Mouse (Mus musculus) liver, embryonic 15.5 days (tissue): ENCODE data around the gene Cln6. TPM values are rescaled to one million over a fixed set of nuclear protein-coding genes. Genes with fewer than 3 reads are reported as not detected.
"Not testable (repeated sequence)": the region's sequence is repeated elsewhere in the genome, so short reads cannot be mapped to it uniquely, and the experiment has no call there.

Experiments used
- ATAC-seq: fragments of 200-750 bp; cut with Nextera tagmentation; 2 replicates; pipeline ENCODE4 v1.8.0; 2017; ENCODE audit warnings: moderate number of reproducible peaks, mild to moderate bottlenecking, moderate library complexity; ENCODE audit not compliant: insufficient read depth
- H3K27ac ChIP-seq: fragments of 300-500 bp; sonication (generic); replicated peaks from 2 replicates; pipeline ENCODE4 v1.5.1; 2015; ENCODE audit warnings: mild to moderate bottlenecking, inconsistent platforms
- H3K27me3 ChIP-seq: fragments of 300-500 bp; sonication (generic); 2 replicates; pipeline ENCODE4 v1.6.1; 2015; ENCODE audit warnings: mild to moderate bottlenecking, inconsistent platforms
- H3K36me3 ChIP-seq: fragments of 300-500 bp; sonication (generic); replicated peaks from 2 replicates; pipeline ENCODE4 v1.6.1; 2015; ENCODE audit warnings: moderate library complexity, mild to moderate bottlenecking, inconsistent platforms
- H3K4me1 ChIP-seq: fragments of 300-500 bp; sonication (generic); replicated peaks from 2 replicates; pipeline ENCODE4 v1.6.1; 2015; ENCODE audit warnings: inconsistent platforms
- H3K4me2 ChIP-seq: fragments of 300-500 bp; sonication (generic); 2 replicates; pipeline ENCODE4 v1.6.1; 2015; ENCODE audit warnings: moderate library complexity, mild to moderate bottlenecking, inconsistent platforms
- H3K4me3 ChIP-seq: fragments of 300-500 bp; sonication (generic); replicated peaks from 2 replicates; pipeline ENCODE4 v1.5.1; 2015; ENCODE audit warnings: mild to moderate bottlenecking, inconsistent platforms
- H3K9ac ChIP-seq: fragments of 300-500 bp; sonication (generic); 2 replicates; pipeline ENCODE4 v1.6.1; 2015; ENCODE audit warnings: moderate library complexity, mild to moderate bottlenecking, inconsistent platforms
- H3K9me3 ChIP-seq: fragments of 300-500 bp; sonication (generic); replicated peaks from 2 replicates; pipeline ENCODE4 v1.6.1; 2016; ENCODE audit warnings: inconsistent platforms
- WGBS: fragments of 180-500 bp; shearing (Covaris S2); methylation state at CpG from one replicate; pipeline ENCODE4 v1.1.7; 2015; ENCODE audit warnings: mixed read lengths; ENCODE audit not compliant: insufficient replicate concordance; 5-methylcytosine and 5-hydroxymethylcytosine counted together
- polyA plus RNA-seq: library from polyadenylated mRNA; unstranded; fragments of >200 nt; fragmentation: Nextera tagmentation; extraction: Ambion mirVana; gene quantifications from 2 replicates; pipeline ENCODE4 v1.2.1, GENCODE M21; 2015

The Cln6 gene
- polyA plus RNA-seq = 14.3 and 15.4 TPM in 2 replicates

- peak; percentile 93 for ATAC-seq
- Histone ChIP-seq H3K36me3 (no peaks in the 10 kb centered on the region; the same call in 1 of the 2 replicates), H3K4me2 (peak within 1 kb of the TSS; percentile 92), H3K9ac (peak within 1 kb of the TSS; percentile 90), H3K27me3 (no peaks in the 10 kb centered on the region), H3K4me1 (peaks cover 50% of the 10 kb centered on the region), H3K27ac (peak within 1 kb of the TSS; percentile 93), H3K4me3 (peak within 1 kb of the TSS; percentile 75), H3K9me3 (no peaks in the 10 kb centered on the region)
- WGBS = under 1% methylated on average over 43 of the region's 48 CpGs
Measured at GRCm38 (mm10) chr9:62838506-62839171, at the start of gene Cln6. TSS of gene Cln6 (plus strand) at chr9:62838785.

DNA sequence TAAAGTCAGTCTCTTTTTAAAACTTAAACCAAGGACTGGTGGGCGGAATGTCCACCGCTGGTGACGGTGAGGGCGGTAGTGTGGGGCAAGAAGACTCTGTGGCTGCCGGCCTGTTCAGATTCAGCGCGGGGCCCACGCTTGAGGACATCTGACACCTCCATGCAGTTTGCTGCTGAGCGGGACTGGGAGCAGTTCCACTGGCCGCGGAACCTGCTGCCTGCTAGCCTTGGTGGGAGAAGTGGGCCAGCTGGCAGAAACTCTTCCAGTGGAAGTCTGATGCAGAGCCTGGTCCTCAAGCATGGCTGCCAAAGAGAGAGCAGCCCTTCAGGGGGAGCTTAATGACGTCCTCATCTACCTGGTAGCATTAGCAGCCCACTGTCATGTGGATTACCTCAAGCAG is 48.7 kb upstream of the Cln6 start:
- no peaks in the 10 kb centered on the region for H3K9me3 ChIP-seq
- H3K27ac ChIP-seq = no peak overlapping the region
- no peak overlapping the region for H3K9ac ChIP-seq
- no peak overlapping the region for H3K4me2 ChIP-seq
- no peaks in the 10 kb centered on the region for H3K27me3 ChIP-seq
- 85% methylated on average over 12 of the region's 12 CpGs for WGBS
- H3K4me1 ChIP-seq = no peaks in the 10 kb centered on the region
- no peak for ATAC-seq
- H3K4me3 ChIP-seq = no peak overlapping the region
- H3K36me3 ChIP-seq = peaks cover 17% of the 10 kb centered on the region

DNA sequence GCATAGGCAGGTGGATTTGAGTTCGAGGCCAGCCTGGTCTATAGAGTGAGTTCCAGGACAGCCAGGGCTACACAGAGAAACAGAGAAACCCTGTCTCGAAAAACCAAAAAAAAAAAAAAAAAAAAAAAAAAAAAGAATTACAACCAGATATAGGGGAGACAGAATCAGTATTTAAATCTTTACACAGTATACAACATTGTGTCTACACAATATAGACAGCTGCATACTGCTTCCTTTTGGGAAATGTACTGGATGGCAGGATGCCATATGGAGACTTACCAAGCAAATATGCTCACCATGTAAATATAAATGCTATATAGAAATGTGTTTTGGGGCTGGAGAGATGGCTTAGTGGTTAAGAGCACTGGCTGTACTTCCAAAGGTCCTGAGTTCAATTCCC is 39.4 kb upstream of the Cln6 start:
- H3K27ac ChIP-seq, H3K9me3 ChIP-seq, H3K27me3 ChIP-seq, H3K4me2 ChIP-seq, ATAC-seq, H3K4me1 ChIP-seq, H3K4me3 ChIP-seq, H3K9ac ChIP-seq: not testable (repeated sequence)
- WGBS = 68% methylated on average over 2 of the region's 2 CpGs
- H3K36me3 ChIP-seq = peaks cover 47% of the 10 kb centered on the region

GRCm38 (mm10) chr9:62810095-62810494 is 28.5 kb upstream of the Cln6 start:
- Histone ChIP-seq H3K36me3 (peaks cover 2% of the 10 kb centered on the region; the same call in 1 of the 2 replicates), H3K9ac (peak overlapping the region; percentile 94), H3K9me3 (no peaks in the 10 kb centered on the region), H3K27me3 (no peaks in the 10 kb centered on the region), H3K4me1 (peaks cover 40% of the 10 kb centered on the region), H3K27ac (peak overlapping the region; percentile 93), H3K4me3 (peak overlapping the region; percentile 99), H3K4me2 (peak overlapping the region; percentile 93)
- no peak for ATAC-seq
- WGBS = 14% methylated on average over 8 of the region's 8 CpGs

GRCm38 (mm10) chr9:62810543-62811515 is 27.8 kb upstream of the Cln6 start:
- Histone ChIP-seq H3K9me3 (no peaks in the 10 kb centered on the region), H3K27me3 (no peaks in the 10 kb centered on the region), H3K4me1 (peaks cover 46% of the 10 kb centered on the region), H3K4me2 (peak overlapping the region; percentile 93), H3K9ac (peak overlapping the region; percentile 94), H3K36me3 (no peaks in the 10 kb centered on the region; the same call in 1 of the 2 replicates), H3K4me3 (peak overlapping the region; percentile 99), H3K27ac (peak overlapping the region; percentile 93)
- WGBS = under 1% methylated on average over 57 of the region's 58 CpGs
- peak; percentile 59 for ATAC-seq

GRCm38 (mm10) chr9:62811516-62812121 is 27.0 kb upstream of the Cln6 start, which contains the start of gene Fem1b:
TSS of gene Fem1b (minus strand) at chr9:62811934.
- Histone ChIP-seq H3K9me3 (no peaks in the 10 kb centered on the region), H3K36me3 (no peaks in the 10 kb centered on the region; the same call in 1 of the 2 replicates), H3K4me2 (peak within 1 kb of the TSS; percentile 93), H3K9ac (peak within 1 kb of the TSS; percentile 94), H3K27ac (peak within 1 kb of the TSS; percentile 93), H3K4me3 (peak within 1 kb of the TSS; percentile 99), H3K4me1 (peaks cover 42% of the 10 kb centered on the region), H3K27me3 (no peaks in the 10 kb centered on the region)
- WGBS = under 1% methylated on average over 68 of the region's 68 CpGs
- ATAC-seq = peak; percentile 83

DNA sequence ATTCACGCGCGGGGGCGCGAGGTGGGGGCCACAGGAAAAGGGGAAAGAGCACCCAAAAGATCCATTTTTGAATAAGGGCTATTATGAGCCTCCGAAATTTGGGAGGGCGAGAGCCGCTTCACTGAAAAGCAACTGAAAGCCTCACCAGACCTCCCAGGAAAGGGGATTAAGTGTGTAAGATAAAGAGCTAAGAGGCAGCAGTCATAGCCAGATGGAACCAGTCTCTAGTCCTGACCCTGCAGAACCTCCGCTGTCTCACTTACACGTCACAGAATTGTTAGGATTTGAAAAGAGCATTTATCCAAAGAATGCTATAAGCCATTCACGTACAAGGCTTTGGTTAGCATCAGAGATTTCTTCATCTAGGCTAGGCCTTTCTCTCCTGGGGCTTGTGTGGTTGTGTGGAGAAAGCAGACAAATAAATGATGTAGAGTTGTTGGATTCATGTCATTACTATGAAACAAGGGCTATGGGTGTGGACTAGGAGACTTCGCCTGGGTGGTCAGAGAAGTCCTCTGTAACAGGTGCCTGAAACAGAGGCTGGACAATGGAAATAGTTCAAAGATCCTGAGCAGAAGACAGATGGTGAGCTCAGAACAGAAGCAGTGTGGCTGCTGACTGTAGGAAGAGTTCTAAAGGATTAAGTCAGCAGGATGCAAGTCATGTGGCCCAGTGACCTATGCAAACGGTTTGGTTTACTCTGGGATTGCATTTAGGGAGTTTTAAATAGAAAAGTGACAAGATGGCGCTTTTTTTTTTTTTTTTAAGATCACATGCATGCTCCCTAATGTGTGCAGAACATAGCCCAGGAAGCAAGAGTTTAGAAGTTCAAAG is 26.2 kb upstream of the Cln6 start:
- peak overlapping the region; percentile 93 for H3K27ac ChIP-seq
- WGBS = 24% methylated on average over 14 of the region's 14 CpGs
- peak overlapping the region; percentile 99 for H3K4me3 ChIP-seq
- no peaks in the 10 kb centered on the region for H3K27me3 ChIP-seq
- no peaks in the 10 kb centered on the region for H3K9me3 ChIP-seq
- H3K4me1 ChIP-seq = peaks cover 42% of the 10 kb centered on the region
- H3K36me3 ChIP-seq = no peaks in the 10 kb centered on the region; the same call in 1 of the 2 replicates
- H3K4me2 ChIP-seq = peak overlapping the region; percentile 93
- ATAC-seq = no peak
- peak overlapping the region; percentile 94 for H3K9ac ChIP-seq

DNA sequence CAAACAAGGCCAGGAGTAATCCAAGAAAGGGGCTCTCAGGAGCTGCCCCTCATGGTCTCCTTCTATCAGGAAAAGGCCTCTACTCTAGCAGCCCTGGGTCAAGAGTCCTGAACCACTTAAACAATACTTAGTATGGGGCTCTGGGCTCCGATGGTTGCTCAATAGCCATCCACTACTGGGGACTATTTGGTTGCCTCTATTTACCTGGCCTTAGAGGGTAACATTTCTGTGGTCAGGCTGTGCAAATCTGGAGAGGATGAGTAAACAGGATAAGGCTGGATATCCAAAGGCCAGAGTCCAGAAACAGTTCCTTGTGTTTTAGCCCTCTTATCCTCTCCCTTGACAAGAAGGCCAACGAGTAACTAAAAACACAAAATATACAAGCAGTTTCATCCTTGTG is 23.8 kb upstream of the Cln6 start:
- H3K4me3 ChIP-seq = no peak overlapping the region
- H3K36me3 ChIP-seq = no peaks in the 10 kb centered on the region
- ATAC-seq = no peak
- WGBS = 57% methylated on average over 2 of the region's 2 CpGs
- no peaks in the 10 kb centered on the region for H3K9me3 ChIP-seq
- H3K27me3 ChIP-seq = no peaks in the 10 kb centered on the region
- H3K4me2 ChIP-seq = no peak overlapping the region; the same call in 1 of the 2 replicates
- H3K9ac ChIP-seq = no peak overlapping the region
- peak overlapping the region; percentile 66 for H3K27ac ChIP-seq
- peaks cover 23% of the 10 kb centered on the region for H3K4me1 ChIP-seq

- no peak overlapping the region for H3K27ac ChIP-seq
- H3K27me3 ChIP-seq = no peaks in the 10 kb centered on the region
- ATAC-seq = no peak
- H3K36me3 ChIP-seq = no peaks in the 10 kb centered on the region
- H3K4me2 ChIP-seq = no peak overlapping the region
- no peaks in the 10 kb centered on the region for H3K9me3 ChIP-seq
- H3K4me3 ChIP-seq = no peak overlapping the region
- H3K4me1 ChIP-seq = peaks cover 15% of the 10 kb centered on the region
- WGBS = 64% methylated on average over 9 of the region's 9 CpGs
- H3K9ac ChIP-seq = no peak overlapping the region
Measured at GRCm38 (mm10) chr9:62816323-62817098, 22.1 kb upstream of the Cln6 start.
